Mouse (Mus musculus) layer of hippocampus, postnatal 14 days (tissue): Measurements from ENCODE around the gene Fam206a. TPM values are rescaled to one million over a fixed set of nuclear protein-coding genes. Genes with fewer than 3 reads are reported as not detected.

Source experiments
- DNase-seq, 2 experiments: peaks; one replicate each; pipeline ENCODE4 v3.0.0; 2021 to 2022; ENCODE audit warnings: low spot score in 2 of 2, mixed read lengths in 1 of 2
- long read RNA-seq, 2 experiments: library from polyadenylated mRNA; stranded (forward); transcript quantifications; one replicate each; pipeline ENCODE4 v2.0.0; 2021
- total RNA-seq, 2 experiments: library from RNA; stranded (reverse); gene quantifications; 2 replicates each; pipeline ENCODE4 v1.2.3; 2021

Gene Fam206a
- 10 to 100 TPM; 17.6 to 19.1 TPM for total RNA-seq
- long read RNA-seq, experiment 1, full-length matches to known transcripts: 3 of 5 reads
- long read RNA-seq, experiment 1, partial matches to known transcripts: 0 of 5 reads
- long read RNA-seq, experiment 1, other reads (novel, unspliced or antisense): 2 of 5 reads
- long read RNA-seq, experiment 2, full-length matches to known transcripts: 6 of 10 reads
- long read RNA-seq, experiment 2, partial matches to known transcripts: 0 of 10 reads
- long read RNA-seq, experiment 2, other reads (novel, unspliced or antisense): 4 of 10 reads

DNA sequence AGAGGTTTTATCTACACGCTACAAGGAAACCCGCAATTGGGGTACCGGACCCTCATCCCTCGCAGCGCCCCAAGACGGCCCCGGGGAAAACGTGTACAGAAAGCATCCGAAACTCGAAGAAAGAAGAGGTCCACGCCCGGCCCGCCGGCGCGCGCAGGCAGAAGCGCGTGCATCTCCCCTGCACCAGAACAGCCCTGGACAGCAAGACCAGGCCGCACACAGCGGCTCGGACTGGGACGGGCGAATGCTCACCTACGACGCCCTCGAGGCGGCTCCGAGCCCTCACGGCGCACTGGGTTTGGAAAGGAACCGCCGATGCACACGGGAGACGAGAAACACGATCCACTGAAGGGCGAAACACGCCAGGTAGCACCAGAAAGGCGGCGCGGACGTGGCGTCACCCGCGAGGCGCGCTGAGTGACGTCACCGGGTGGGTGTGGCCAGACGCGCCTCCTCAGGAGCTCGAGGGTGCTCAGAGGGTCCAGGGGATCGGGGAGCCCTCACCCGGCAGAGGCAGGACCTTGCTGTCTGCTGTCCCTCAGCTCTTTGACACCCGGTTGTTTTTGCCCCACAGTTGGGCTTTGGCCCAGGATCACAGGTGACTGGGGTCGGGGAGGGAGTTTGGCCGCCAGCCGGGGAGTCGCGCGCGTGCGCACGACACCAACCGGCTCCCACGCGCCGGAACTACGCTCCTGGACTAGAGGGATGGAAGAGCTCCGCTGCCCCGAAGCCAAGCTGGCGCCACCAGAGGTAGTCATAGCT lies at the start of gene Fam206a, which contains the start of gene Elp1:
TSS of gene Fam206a (plus strand) at position 439 of the 762 bp plus-strand sequence.
TSS of gene Elp1 (minus strand) at position 425 of the 762 bp plus-strand sequence.
- peak; percentile 97 to 100 for DNase-seq

GRCm38 (mm10) chr4:56756021-56756420 lies 46.1 kb upstream of the Fam206a start:
- DNase-seq: no peak

- no peak for DNase-seq
Measured at GRCm38 (mm10) chr4:56756966-56757600, 45.1 kb upstream of the Fam206a start.

DNA sequence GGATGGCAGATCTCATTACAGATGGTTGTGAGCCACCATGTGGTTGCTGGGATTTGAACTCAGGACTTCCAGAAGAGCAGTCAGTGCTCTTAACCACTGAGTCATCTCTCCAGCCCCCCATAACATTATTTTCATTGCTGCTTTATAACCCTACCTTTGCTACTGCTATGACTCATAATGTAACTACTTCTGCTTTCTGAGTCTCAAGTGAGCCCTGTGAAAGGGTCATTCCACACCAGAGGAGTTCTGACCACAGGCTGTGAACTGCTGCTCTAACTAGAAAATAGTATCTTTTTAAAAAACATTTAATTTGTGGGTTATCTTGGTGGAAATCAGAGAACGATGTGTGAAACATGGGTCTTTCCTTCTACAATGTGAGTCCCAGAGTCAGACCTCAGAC lies 44.5 kb upstream of the Fam206a start:
- DNase-seq: no peak

DNA sequence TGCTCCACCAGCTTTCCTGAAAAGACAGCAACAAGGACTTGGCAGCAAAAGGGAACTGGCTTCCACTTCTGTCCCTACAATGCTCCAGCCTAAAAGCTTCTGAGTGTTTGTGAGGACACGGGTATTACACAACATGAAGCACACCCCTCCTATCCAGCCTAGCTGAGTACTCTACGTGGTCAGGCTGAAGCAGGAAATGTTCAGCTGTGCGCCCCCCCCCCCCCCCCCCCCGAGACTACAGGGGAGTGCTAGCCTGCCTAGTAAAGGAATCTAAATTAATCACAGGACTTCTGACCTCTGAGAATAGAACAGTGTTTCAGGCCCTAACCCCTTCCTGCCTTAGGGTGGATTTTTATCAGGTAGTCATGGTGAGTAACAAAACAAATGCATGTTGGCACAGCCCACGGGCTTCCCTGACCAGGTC lies 34.3 kb upstream of the Fam206a start:
- DNase-seq: no peak

- no peak for DNase-seq
Measured at GRCm38 (mm10) chr4:56768913-56769312, 33.2 kb upstream of the Fam206a start.

DNA sequence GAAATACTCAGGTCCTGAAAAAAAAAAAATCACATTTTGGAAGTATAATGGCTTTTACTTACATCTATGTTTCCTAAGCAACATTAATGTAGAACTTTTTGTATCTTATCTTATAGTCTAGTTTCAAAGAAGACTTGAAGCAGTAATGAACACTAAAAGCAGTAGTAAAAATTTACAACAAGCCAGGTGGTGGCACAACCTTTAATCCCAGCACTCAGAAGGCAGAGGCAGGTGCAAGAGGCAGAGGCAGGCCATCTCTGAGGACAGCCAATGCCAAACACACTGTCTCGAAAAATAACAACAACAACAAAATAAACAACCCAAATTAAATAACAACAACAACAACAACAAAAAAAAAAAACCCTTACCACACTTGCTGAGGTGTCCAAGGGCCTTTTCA lies 31.1 kb upstream of the Fam206a start:
- DNase-seq: no peak

GRCm38 (mm10) chr4:56791373-56791772 lies 10.8 kb upstream of the Fam206a start:
- DNase-seq: no peak

DNA sequence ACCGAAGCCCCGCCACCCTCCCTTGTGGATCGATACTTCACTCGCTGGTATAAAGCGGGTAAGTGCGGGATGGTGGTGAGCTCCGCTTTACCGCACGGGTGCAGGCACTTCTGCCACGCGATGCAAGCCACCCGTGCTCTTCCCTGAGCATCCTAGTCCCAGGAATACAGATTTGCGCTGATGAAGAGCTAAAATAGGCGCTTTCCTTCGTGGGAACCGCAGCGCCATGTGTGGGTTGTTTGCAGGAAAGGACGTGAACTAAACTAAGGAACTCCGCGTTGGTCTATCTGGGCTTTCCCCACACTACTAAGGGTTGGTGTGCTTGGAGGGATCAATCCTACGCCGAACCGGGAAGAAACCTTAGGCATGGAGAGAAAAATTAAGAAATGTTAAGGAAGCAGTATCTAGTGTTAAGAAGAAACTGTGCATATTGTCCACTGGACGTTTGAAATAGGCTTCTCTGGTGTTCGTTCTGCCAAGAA lies 565 bp downstream of the Fam206a start:
- DNase-seq: no peak

DNA sequence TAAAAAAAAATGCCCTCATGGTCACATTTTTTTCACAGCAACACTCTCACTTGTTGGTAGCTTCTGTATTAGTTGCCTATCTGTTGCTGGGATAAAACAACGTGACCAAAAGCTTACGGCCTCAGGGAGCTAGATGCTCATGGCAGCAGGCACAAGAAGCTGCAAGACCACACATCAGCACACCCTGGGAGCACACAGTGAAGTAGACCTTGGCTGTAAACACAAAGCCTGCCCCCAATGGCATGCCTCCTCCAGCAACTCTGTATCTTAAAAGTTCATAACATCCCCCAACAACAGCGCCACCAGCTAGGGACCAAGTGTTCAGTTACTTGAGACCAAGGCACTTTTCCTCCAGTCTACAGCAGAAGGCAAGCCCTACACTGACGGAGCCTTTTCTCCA lies 6.9 kb downstream of the Fam206a start:
- no peak for DNase-seq

DNA sequence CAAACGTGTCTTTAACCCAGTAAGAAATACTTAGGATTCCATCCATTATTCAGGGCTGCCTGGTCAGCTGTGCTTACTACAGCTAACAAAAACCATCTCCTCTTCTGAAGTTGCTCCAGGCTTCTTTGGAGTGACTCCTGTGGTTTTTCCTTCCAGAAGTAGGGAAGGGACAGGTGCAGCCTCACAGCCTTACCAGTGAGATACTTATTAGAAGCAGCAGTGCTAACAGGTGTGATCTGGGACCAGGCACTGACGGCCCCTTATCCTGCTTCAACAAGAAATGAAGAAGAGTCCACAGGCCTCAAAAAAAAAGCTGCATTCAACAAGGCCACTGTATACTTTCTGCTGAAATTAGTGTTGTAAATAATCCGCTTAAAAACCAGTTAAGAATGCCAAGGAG lies 9.5 kb downstream of the Fam206a start:
- DNase-seq: no peak

GRCm38 (mm10) chr4:56812096-56812495 lies 10.0 kb downstream of the Fam206a start:
- peak in 1 of 2 experiments; percentile 34 for DNase-seq

DNA sequence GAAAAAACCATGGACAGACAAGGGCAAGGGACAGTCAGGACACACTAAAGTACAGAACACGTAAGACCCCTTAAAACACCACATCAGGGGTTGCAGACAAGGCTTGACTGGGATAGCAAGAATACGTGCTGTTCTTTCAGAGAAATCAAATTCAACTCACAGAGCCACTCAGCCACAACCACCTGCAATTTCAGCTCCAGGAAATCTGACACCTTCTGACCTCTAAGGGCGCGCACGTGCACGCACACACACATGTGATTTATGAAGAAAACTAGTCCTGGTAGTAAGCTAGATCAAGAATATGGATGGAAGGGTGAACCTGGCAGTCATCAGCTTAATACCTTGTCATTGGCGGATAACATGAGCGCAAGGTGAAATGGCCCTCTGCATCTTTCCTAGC lies 13.0 kb downstream of the Fam206a start:
- DNase-seq: no peak

- DNase-seq: no peak
Measured at GRCm38 (mm10) chr4:56820017-56820550, 17.9 kb downstream of the Fam206a start.

DNA sequence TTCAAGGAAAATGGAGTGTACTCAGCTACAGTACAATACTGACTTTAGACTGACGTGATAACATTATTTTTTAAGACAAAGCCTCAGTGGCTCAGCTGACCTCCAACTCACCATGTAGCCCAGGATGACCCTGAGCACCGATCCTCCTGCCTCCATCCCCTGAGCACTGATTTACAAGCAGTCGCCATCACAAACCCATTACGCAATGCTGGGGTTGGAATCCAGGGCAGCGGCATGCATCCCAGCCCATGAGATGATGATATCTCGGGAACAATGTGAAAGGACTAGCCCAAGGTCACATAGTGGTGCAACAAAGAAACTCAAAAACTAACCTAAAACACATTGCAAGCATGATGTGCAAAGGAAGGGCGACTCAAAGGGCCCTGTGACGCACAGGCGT lies 22.1 kb downstream of the Fam206a start:
- DNase-seq: no peak

GRCm38 (mm10) chr4:56828932-56829331 lies 26.8 kb downstream of the Fam206a start:
- no peak for DNase-seq

DNA sequence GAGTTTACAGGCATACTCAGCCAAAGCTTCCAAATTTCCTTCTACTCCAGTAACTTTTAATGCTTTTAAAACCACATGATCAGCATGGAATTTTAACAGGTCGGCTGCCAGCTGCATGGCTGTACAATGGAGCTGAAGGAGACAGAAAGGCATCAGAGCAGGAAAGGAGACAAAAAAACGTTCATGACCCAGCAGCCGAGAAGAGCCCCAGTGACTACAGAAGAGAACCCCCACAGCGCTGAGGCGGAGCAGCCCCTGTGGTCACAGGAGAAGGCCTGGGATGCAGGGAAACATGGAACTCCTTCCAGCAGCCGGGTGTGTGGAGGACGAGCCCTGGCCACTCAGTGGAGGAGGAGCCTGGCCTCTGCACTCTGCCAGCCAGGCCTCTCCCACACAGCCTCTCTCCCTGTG lies 27.4 kb downstream of the Fam206a start:
- peak; percentile 28 to 55 for DNase-seq

DNA sequence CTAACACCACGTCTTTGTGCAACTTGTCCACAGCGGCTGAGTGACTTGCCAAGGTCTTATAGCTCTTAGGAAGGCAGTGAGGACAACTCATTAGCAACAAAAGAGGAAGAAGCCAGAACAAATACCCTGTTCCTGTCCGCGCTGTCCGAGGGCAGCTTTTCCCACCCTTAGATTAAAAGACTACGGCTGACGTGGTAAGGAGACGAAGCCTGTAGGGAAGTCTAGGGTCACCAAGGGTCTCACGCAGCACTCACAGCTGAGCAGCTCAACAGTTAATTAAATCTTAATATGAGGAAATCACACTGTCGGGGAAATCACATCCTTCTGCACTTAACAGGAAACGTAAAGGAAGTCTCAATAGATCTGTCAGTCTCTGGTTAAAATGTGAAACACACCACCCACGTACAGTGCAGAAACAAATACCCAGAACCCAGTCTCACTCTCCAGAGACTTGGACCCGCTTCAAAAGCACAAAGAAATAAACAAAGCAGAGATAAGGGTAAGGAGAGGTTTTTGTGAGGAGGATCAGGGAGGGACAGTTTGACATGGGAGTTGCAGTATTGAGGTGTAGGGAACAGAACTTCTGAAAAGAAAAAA lies 29.0 kb downstream of the Fam206a start:
- no peak for DNase-seq

GRCm38 (mm10) chr4:56831998-56832397 lies 29.9 kb downstream of the Fam206a start:
- no peak for DNase-seq

DNA sequence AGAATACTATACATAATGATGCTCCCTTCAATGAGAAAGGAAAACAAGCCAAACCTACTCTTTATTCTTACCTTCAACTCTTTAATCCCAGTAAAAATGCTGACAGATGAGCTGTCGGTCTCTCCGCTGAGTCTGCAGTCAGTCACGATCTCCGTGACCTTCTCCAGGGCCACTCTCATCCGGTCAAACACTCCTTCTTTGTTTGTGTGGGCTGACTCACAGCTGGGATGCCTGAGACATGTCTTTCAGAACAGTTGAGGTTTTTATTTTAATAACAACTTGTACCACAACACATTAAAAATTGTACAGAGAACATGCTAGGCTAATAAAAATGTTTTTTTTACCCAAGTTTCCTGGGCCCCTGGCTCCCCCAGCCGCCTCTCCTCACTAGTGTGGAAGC lies 35.5 kb downstream of the Fam206a start:
- no peak for DNase-seq

DNA sequence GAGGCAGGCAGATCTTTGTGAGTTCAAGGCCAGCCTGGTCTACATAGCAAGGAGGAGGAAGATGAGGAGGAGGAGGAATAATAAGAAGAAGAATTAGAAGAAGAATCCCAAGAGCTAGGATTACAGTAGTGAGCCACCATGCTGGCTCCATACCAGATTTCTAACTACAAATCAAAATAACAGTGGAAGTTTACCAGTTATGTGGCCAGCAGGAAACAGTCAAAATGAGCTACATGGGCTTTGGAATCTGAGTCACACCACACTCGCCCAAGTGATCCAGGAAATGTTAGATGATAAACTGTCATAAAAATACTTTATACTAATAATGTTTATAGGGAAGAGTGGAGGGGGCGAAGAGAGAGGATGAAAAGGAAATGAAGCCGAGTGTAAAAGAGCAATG lies 38.2 kb downstream of the Fam206a start:
- DNase-seq: no peak
